Mouse (Mus musculus): ENCODE results near the gene Vdac1.

Gene Vdac1

GRCm38 (mm10) chr11:52429440-52429839 lies 68.8 kb downstream of the Vdac1 start:
- no peak for DNase-seq

GRCm38 (mm10) chr11:52431594-52431993 lies 70.9 kb downstream of the Vdac1 start:
- DNase-seq, result peak; percentile 28

- DNase-seq, result no peak
These were observed 71.5 kb downstream of the Vdac1 start for GRCm38 (mm10) chr11:52432148-52432547.

- DNase-seq, result peak; percentile 34
These were observed 72.6 kb downstream of the Vdac1 start for GRCm38 (mm10) chr11:52433076-52433796.

- DNase-seq, result no peak
These were observed 73.1 kb downstream of the Vdac1 start for GRCm38 (mm10) chr11:52433797-52434195.

GRCm38 (mm10) chr11:52435466-52435865 lies 74.8 kb downstream of the Vdac1 start:
- no peak for DNase-seq

GRCm38 (mm10) chr11:52437123-52437522 lies 76.5 kb downstream of the Vdac1 start:
- no peak for DNase-seq
